Mouse (Mus musculus) natural killer cell, adult 2 months (primary cell): ENCODE data around the gene Serpina3g.
"Not testable (repeated sequence)": the region's sequence is repeated elsewhere in the genome, so short reads cannot be mapped to it uniquely, and the experiment has no call there.

Experiments
- DNase-seq, 2 experiments: peaks; one replicate each; pipeline ENCODE4 v3.0.0; 2022; ENCODE audit warnings: low spot score in 2 of 2

The Serpina3g gene

GRCm38 (mm10) chr12:104235915-104236314 is at the start of gene Serpina3g:
TSS of gene Serpina3g (plus strand) at chr12:104236245.
- DNase-seq = peak; percentile 42 to 59

- DNase-seq = no peak
Measured at GRCm38 (mm10) chr12:104189246-104189645, 46.8 kb upstream of the Serpina3g start.

GRCm38 (mm10) chr12:104190852-104191251 is 45.2 kb upstream of the Serpina3g start:
- no peak for DNase-seq

GRCm38 (mm10) chr12:104209149-104209548 is 26.9 kb upstream of the Serpina3g start:
- no peak for DNase-seq

- DNase-seq = peak; percentile 67 to 77
Measured at GRCm38 (mm10) chr12:104209802-104210201, 26.2 kb upstream of the Serpina3g start.

- peak in 1 of 2 experiments; percentile 30 for DNase-seq
Measured at GRCm38 (mm10) chr12:104213689-104214444, 22.2 kb upstream of the Serpina3g start.

GRCm38 (mm10) chr12:104214445-104214753 is 21.6 kb upstream of the Serpina3g start, which contains the start of gene Serpina3f:
TSS of gene Serpina3f (plus strand) at chr12:104214544.
- no peak for DNase-seq

GRCm38 (mm10) chr12:104215249-104215648 is 20.8 kb upstream of the Serpina3g start:
- no peak for DNase-seq

GRCm38 (mm10) chr12:104221616-104222015 is 14.4 kb upstream of the Serpina3g start:
- DNase-seq = no peak

- no peak for DNase-seq
Measured at GRCm38 (mm10) chr12:104223690-104224089, 12.4 kb upstream of the Serpina3g start.

GRCm38 (mm10) chr12:104224598-104225300 is 11.3 kb upstream of the Serpina3g start:
- DNase-seq = no peak

- no peak for DNase-seq
Measured at GRCm38 (mm10) chr12:104230762-104231161, 5.3 kb upstream of the Serpina3g start.

GRCm38 (mm10) chr12:104238048-104238447 is 2.0 kb downstream of the Serpina3g start:
- not testable (repeated sequence) for DNase-seq

GRCm38 (mm10) chr12:104243307-104243706 is 7.3 kb downstream of the Serpina3g start:
- no peak for DNase-seq

GRCm38 (mm10) chr12:104245092-104245491 is 9.0 kb downstream of the Serpina3g start:
- no peak for DNase-seq

GRCm38 (mm10) chr12:104245595-104245994 is 9.6 kb downstream of the Serpina3g start:
- DNase-seq = no peak

- DNase-seq = no peak
Measured at GRCm38 (mm10) chr12:104247553-104248002, 11.5 kb downstream of the Serpina3g start.

GRCm38 (mm10) chr12:104248231-104248630 is 12.2 kb downstream of the Serpina3g start:
- no peak for DNase-seq

GRCm38 (mm10) chr12:104261041-104261440 is 25.0 kb downstream of the Serpina3g start:
- DNase-seq = no peak

- no peak for DNase-seq
Measured at GRCm38 (mm10) chr12:104262863-104263262, 26.8 kb downstream of the Serpina3g start, which contains the start of gene Serpina3i. TSS of gene Serpina3i (plus strand) at chr12:104263122.

- DNase-seq = peak in 1 of 2 experiments; percentile 13
Measured at GRCm38 (mm10) chr12:104266374-104266773, 30.3 kb downstream of the Serpina3g start.

- DNase-seq = no peak
Measured at GRCm38 (mm10) chr12:104278216-104279055, 42.4 kb downstream of the Serpina3g start.
